Mouse (Mus musculus) retina, postnatal 1 day (tissue): Measurements from ENCODE around the gene C1qtnf1.

Experiments used
- DNase-seq: peaks from one replicate; pipeline ENCODE4 v3.0.0-alpha.2; 2012

C1qtnf1 gene

GRCm38 (mm10) chr11:118476396-118477373 lies 48.7 kb downstream of the C1qtnf1 start, which contains the start of gene Engase:
Gene Engase, plus strand, starts transcription at chr11:118476829.
- DNase-seq: peak; percentile 97

DNA sequence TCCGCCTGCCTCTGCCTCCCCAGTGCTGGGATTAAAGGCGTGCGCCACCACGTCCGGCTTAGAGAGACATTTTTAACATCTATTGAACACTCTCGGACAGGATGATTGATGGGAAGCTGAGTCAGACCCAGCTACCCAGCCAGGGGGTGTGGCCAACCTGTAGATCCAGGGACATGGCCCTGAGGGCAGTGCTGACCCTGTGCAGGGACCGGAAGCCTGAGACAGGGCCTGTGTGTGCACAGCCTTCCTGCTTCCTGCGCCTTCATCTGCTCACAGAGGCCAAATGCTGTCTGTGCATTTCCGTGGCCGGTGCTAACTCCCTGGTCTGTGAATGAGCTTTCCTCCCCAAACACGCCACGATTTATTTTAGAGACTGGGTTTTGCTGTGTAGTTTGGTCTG lies 51.8 kb downstream of the C1qtnf1 start:
- no peak for DNase-seq

DNA sequence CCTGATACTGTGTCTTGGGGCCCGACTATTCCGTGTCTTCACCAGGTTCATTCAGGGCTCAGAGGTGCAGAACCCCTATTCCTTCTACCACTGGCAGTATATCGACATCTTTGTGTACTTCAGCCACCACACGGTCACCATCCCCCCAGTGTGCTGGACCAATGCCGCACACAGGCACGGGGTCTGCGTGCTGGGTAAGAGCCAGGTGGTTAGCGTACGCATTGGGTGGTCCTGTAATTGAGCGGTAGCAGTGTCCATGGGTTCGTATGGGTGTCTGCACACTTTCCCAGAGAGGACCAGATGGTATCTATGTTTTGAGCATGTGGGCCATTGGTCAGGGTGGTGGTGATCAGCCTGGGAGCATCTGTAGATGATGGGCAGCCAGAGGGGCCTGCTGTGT lies 53.2 kb downstream of the C1qtnf1 start:
- DNase-seq: no peak

DNA sequence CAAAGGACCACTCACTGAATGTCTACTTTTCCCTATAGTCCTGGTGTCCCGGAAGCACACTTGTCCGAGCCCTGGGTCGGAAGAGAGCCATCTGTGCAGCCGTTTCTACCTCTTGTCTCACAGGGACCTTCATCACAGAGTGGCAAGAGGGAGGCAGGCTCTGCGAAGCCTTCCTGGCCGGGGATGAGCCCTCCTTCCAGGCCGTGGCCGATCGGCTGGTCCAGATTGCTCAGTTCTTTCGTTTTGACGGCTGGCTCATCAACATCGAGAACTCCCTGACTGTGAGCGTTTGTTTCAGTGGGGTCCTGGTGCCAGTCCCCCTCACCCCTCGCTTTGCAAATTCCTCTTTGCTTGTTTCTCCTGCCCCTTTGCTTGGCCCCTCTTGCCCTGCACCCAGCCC lies 53.7 kb downstream of the C1qtnf1 start:
- DNase-seq: no peak

- no peak for DNase-seq
Observed at GRCm38 (mm10) chr11:118484169-118484568, 56.2 kb downstream of the C1qtnf1 start.

- no peak for DNase-seq
Observed at GRCm38 (mm10) chr11:118485338-118485737, 57.3 kb downstream of the C1qtnf1 start.

DNA sequence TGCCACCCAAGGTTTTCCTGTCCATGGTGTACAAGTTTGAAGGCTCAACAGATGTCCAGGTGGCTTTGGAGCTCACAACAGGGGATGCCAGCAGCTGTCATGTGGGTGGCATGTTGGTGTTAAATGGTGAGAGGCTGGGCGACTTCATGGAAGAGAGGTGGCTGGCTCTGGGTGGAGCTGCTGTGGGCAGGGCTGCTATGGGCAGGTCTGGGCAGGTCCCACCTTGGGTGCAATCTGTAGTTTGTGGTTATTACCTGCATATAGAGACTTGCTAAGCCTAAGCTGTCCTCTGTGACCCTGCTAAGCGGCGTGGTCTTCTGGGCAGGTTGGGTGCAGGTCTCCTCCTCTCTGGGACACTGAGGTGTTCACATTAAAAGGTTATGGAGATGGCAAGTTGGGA lies 57.8 kb downstream of the C1qtnf1 start:
- DNase-seq: no peak

DNA sequence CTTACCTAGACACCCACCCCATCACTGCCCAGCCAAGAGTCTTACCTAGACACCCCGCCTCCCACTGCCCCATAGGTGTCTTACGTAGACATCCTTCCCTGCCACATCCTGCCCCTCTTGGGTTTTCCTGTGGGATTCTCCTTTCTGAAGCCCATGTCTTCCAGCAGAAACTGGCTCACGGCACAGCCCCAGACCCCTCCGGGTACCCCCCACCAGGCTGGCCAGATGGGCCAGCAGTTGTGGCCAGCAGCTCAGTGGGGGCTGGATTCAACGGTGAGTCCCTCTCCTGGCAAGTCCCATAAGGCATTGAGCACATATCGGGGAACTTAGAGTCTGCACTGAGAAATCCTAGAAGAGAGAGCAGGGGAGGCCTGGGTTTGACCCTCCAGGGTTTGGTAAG lies 58.3 kb downstream of the C1qtnf1 start:
- DNase-seq: no peak

- no peak for DNase-seq
Observed at GRCm38 (mm10) chr11:118486881-118487772, 59.1 kb downstream of the C1qtnf1 start.

DNA sequence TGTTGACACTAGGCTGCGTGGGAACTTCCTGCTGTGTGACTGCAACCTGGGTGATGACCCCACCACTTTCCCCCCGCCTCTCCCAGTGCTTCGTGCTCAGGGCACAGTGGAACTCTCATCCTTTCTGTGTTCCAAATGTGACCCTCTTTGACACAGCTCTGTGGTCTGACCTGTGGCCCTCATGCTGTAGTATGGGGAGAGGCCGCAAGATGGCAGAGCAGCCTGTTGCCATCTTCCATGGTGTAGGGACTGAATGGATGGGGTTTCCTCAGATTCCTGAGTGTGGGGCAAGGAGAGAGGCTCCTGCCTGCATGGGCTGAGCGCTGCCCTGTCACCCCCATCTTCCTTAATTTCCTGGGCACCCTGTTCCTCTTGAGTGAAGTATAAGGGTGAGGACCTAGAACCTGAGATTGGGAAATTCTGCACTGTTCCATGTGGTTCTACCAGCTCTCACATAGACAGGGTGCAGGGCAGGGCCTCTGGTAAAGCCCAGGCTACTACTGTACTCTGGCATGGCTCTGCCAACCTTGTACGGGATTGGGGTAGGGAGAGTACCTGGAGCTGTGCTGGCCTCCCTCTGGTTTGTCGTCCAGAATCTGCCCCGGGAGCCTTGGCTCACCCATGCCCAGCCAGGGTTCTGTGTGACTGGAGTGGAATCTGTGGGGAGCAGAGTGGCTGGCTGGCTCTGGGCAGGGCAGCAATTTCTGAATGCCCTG lies 60.3 kb downstream of the C1qtnf1 start:
- DNase-seq: no peak

DNA sequence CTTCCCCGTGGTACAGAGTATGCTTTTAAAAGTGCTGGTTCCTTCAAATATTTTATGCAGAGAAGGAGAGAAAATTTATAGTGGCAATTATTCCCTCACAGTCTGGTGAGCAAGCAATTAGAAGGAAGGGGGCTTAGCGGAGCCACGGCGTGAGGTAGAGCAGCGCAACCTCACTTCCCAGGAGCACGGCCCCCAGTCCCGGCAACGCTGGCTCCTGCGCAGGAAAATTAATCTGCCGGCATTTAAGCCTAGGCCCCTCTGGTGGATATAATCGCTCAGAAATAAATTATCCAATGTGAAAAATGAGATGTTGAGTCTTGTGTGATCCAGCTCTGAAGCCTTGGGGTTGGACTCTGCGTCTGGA lies 60.9 kb downstream of the C1qtnf1 start:
- no peak for DNase-seq

GRCm38 (mm10) chr11:118490566-118491218 lies 62.7 kb downstream of the C1qtnf1 start:
- DNase-seq: peak; percentile 78

DNA sequence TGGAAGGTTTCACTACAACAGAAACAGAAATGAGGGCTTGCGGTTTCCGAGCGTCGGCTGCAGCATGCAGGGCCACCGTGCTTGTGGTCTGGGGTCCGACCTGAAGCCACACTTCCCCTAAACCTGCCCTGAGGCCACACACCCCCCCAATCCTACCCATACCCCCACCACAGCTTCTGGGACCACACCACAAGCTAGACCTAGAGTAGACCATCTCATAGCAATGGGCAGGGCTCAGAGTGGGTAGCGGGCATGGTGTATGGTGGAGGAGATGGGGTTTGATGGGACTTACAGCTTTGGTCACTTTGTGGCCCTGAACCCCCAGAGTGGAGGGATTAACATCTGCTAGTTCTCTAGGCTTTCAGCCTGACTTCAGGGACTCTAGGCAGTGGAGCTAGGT lies 63.2 kb downstream of the C1qtnf1 start:
- no peak for DNase-seq

DNA sequence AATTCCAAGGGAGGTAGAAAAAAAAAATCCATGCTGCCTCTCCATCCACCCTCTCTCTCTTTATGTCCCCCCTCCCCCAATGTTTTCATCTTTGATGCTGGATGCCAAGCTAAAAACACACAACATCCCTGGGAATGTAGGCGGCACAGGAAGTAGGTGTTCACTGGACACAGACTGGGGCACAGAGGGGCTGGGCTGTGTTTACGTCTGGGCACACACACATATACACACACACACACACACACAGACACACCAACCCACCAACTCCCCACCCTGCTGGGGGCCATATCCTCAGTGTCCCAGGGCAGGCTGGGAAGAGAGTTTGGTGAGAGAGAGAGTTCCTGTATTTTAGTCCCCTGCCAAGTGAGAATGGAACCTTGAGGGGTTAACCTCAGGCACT lies 65.5 kb downstream of the C1qtnf1 start:
- DNase-seq: no peak

DNA sequence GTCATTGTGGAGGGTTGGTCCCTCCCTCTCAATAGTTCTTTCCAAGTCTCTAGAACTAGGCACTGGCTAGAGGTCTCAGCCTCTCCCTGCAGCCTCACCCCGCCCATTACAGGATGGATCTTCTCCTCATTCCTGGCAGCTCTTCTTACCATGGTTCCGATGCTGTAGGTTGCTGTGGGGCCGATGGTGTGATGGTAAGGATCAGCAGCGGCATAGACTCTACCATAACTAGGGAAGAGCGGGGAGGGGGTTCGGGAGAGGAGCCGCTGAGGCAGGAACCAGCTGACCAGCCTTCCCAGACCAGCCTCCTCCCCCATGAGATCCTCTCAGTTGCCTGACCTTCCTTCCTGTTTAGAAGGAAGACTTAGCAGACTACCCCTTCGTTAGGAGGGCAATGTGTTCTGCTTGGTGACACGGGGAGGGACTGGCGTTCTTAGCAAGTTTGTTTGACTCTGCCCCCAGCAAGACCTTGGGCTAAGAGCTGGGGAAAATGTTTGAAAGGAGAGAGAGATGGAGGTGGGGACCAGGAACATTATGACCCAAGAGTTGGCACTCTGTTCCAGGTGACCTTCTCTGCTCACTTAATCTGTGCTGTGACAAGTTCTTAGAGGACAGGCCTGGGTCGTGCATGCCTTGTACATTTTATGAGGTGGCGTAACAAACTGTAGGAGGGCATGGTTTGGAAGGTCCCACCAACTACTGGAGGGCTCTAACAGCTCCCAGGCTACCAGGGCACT lies 66.2 kb downstream of the C1qtnf1 start:
- no peak for DNase-seq

DNA sequence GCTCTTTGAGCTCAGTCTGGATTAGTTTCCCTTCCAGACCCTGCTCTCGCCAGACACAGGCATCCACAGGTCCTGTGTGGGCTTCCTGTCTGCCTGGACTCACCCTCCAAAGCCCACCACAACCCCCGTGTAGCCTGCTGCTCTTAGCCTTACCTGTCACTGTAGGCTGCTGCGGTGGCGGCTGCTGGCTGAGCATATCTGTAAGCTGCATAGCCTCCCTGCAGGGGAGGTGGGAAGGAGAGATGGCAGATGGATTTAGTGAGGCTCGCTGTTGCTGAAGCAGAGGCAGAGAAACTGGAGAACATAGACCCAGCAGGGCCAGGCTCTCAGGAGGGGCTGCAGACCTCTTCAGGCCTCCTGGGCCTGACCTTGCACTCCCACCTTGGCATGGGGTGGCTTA lies 67.1 kb downstream of the C1qtnf1 start:
- no peak for DNase-seq

- DNase-seq: peak; percentile 42
Observed at GRCm38 (mm10) chr11:118496066-118496689, 68.2 kb downstream of the C1qtnf1 start.
